In genomic region chr17:80223829-80224228, GRCm38 (mm10) we compare ENCODE assay signal across 7 mouse cellular contexts. TPM values are rescaled to one million over a fixed set of nuclear protein-coding genes. Genes with fewer than 3 reads are reported as not detected.
DNase-seq lines count a peak whose midpoint lies in the region; ATAC-seq and TF ChIP-seq lines count a peak whose summit lies in the region.

No protein-coding gene starts in this region.

- H3K36me3 ChIP-seq in spleen, adult 2 months (ENCODE audit: control insufficient read depth, insufficient read depth, low read length) = no peaks in the 10 kb centered on the region
- H3K36me3 ChIP-seq in forebrain, embryonic 12.5 days (replicated peaks) = peaks cover 10% of the 10 kb centered on the region; the same call in 1 of the 2 replicates
- H3K36me3 ChIP-seq in limb, embryonic 15.5 days = no peaks in the 10 kb centered on the region; the same call in 1 of the 2 replicates
- H3K36me3 ChIP-seq in stomach, embryonic 15.5 days = no peaks in the 10 kb centered on the region

- peak overlapping the region; percentile 72; the same call in 1 of the 2 replicates for H3K9ac ChIP-seq in forebrain, embryonic 12.5 days
- H3K9ac ChIP-seq in limb, embryonic 15.5 days = peak overlapping the region; percentile 66
- no peak overlapping the region for H3K9ac ChIP-seq in stomach, embryonic 15.5 days

- no peaks in the 10 kb centered on the region for H3K9me3 ChIP-seq in forebrain, embryonic 12.5 days
- no peaks in the 10 kb centered on the region for H3K9me3 ChIP-seq in limb, embryonic 15.5 days
- no peaks in the 10 kb centered on the region for H3K9me3 ChIP-seq in stomach, embryonic 15.5 days

- 2% methylated on average over 9 of the region's 9 CpGs for WGBS in spleen, adult 2 months
- 8% methylated on average over 9 of the region's 9 CpGs for WGBS in forebrain, embryonic 12.5 days
- 10% methylated on average over 9 of the region's 9 CpGs for WGBS in limb, embryonic 15.5 days
- WGBS in stomach, embryonic 15.5 days = 8% methylated on average over 9 of the region's 9 CpGs

- H3K27ac ChIP-seq in spleen, adult 2 months (ENCODE audit: insufficient read depth, low read length) = no peak overlapping the region
- peak overlapping the region; percentile 85; the same call in 1 of the 2 replicates for H3K27ac ChIP-seq in forebrain, embryonic 12.5 days
- peak overlapping the region; percentile 92 for H3K27ac ChIP-seq in limb, embryonic 15.5 days
- peak overlapping the region; percentile 89 for H3K27ac ChIP-seq in stomach, embryonic 15.5 days

- DNase-seq in spleen, adult 2 months (ENCODE audit: low read depth in 1 of 2, low spot score in 2 of 2) = no peak
- no peak for DNase-seq in spleen, postnatal 14 days (ENCODE audit: low spot score in 2 of 2)
- no peak for DNase-seq in ovary, postnatal 14 days (ENCODE audit: low spot score)
- no peak for DNase-seq in embryo, embryonic 10 days (ENCODE audit: low spot score)

- H3K4me1 ChIP-seq in spleen, adult 2 months (ENCODE audit: control insufficient read depth, insufficient read depth, insufficient read length) = no peaks in the 10 kb centered on the region
- H3K4me1 ChIP-seq in forebrain, embryonic 12.5 days = peaks cover 9% of the 10 kb centered on the region
- H3K4me1 ChIP-seq in limb, embryonic 15.5 days = peaks cover 3% of the 10 kb centered on the region; the same call in 1 of the 2 replicates
- 0 out of 2 replicates have a peak, but pooled peaks cover 3% of the 10 kb centered on the region for H3K4me1 ChIP-seq in stomach, embryonic 15.5 days

- no peak for TF ChIP-seq POLR2A in spleen, adult 2 months (IDR thresholded peaks at IDR 0.05; ENCODE audit: low read depth, low read length)

- ATAC-seq in forebrain, embryonic 12.5 days (ENCODE audit: low FRiP score) = peak; percentile 54
- ATAC-seq in limb, embryonic 15.5 days (ENCODE audit: insufficient number of reproducible peaks, low FRiP score, low TSS enrichment, low read depth) = peak; percentile 50; the same call in 1 of the 2 replicates
- peak; percentile 34; the same call in 1 of the 2 replicates for ATAC-seq in stomach, embryonic 15.5 days (ENCODE audit: insufficient read depth, low FRiP score, low read depth)

- H3K27me3 ChIP-seq in spleen, adult 2 months (ENCODE audit: control insufficient read depth, insufficient read depth, low read length) = no peaks in the 10 kb centered on the region
- no peaks in the 10 kb centered on the region for H3K27me3 ChIP-seq in forebrain, embryonic 12.5 days
- no peaks in the 10 kb centered on the region for H3K27me3 ChIP-seq in limb, embryonic 15.5 days
- H3K27me3 ChIP-seq in stomach, embryonic 15.5 days (replicated peaks) = no peaks in the 10 kb centered on the region

- H3K4me2 ChIP-seq in forebrain, embryonic 12.5 days = peak overlapping the region; percentile 73
- peak overlapping the region; percentile 61 for H3K4me2 ChIP-seq in limb, embryonic 15.5 days
- peak overlapping the region; percentile 72 for H3K4me2 ChIP-seq in stomach, embryonic 15.5 days

- TF ChIP-seq CTCF in spleen, adult 2 months (IDR thresholded peaks at IDR 0.05; ENCODE audit: extremely low read depth, insufficient read depth, insufficient read length, insufficient replicate concordance) = no peak

- H3K4me3 ChIP-seq in spleen, adult 2 months (ENCODE audit: extremely low read depth, insufficient read depth, insufficient read length) = peak overlapping the region; percentile 74
- H3K4me3 ChIP-seq in forebrain, embryonic 12.5 days (replicated peaks) = peak overlapping the region; percentile 58
- peak overlapping the region; percentile 60 for H3K4me3 ChIP-seq in limb, embryonic 15.5 days
- H3K4me3 ChIP-seq in stomach, embryonic 15.5 days (replicated peaks) = peak overlapping the region; percentile 61

RNA-seq across cellular contexts. Expression of gene Gemin6, which starts 0.4 kb away (rescaled TPM):
- polyA plus RNA-seq in spleen, adult 2 months (2012; rRNA removed) = 1.4 TPM in 2 replicates
- polyA plus RNA-seq in forebrain, embryonic 12.5 days (2016; fragmentation: Nextera tagmentation; extraction: Ambion mirVana) = 37.6 and 38.5 TPM in 2 replicates
- polyA plus RNA-seq in limb, embryonic 15.5 days (2015; fragmentation: Nextera tagmentation; extraction: Ambion mirVana) = 29.5 and 32.6 TPM in 2 replicates
- 49.4 and 51.5 TPM in 2 replicates for polyA plus RNA-seq in stomach, embryonic 15.5 days (2015; fragmentation: Nextera tagmentation; extraction: Ambion mirVana)

RNA-seq across cellular contexts. Expression of gene Ttc39d, which starts 16.6 kb away (rescaled TPM):
- polyA plus RNA-seq in spleen, adult 2 months (2012; rRNA removed) = not detected in 2 replicates
- 0.10 TPM in 1 of 2 replicates, not detected in the other for polyA plus RNA-seq in forebrain, embryonic 12.5 days (2016; fragmentation: Nextera tagmentation; extraction: Ambion mirVana)
- 0.05 TPM in 1 of 2 replicates, not detected in the other for polyA plus RNA-seq in limb, embryonic 15.5 days (2015; fragmentation: Nextera tagmentation; extraction: Ambion mirVana)
- polyA plus RNA-seq in stomach, embryonic 15.5 days (2015; fragmentation: Nextera tagmentation; extraction: Ambion mirVana) = 0.06 and 0.13 TPM in 2 replicates

RNA-seq across cellular contexts. Expression of gene Srsf7, which starts 16.7 kb away (rescaled TPM):
- 36.9 and 39.0 TPM in 2 replicates for polyA plus RNA-seq in spleen, adult 2 months (2012; rRNA removed)
- polyA plus RNA-seq in forebrain, embryonic 12.5 days (2016; fragmentation: Nextera tagmentation; extraction: Ambion mirVana) = 784 and 786 TPM in 2 replicates
- 496 and 517 TPM in 2 replicates for polyA plus RNA-seq in limb, embryonic 15.5 days (2015; fragmentation: Nextera tagmentation; extraction: Ambion mirVana)
- 497 and 548 TPM in 2 replicates for polyA plus RNA-seq in stomach, embryonic 15.5 days (2015; fragmentation: Nextera tagmentation; extraction: Ambion mirVana)

Comparison
In these comparisons a context has a peak if more than half of its experiments do, and no peak if none do; other contexts are left out.
1. RNA of gene Gemin6, which starts 0.4 kb away (polyA plus RNA-seq): 49.4 to 51.5 TPM in stomach, embryonic 15.5 days, 37.6 to 38.5 TPM in forebrain, embryonic 12.5 days and 29.5 to 32.6 TPM in limb, embryonic 15.5 days; 1.4 TPM in spleen, adult 2 months; every median in the first group is over 10 times any median in the second.
2. RNA of gene Srsf7, which starts 16.7 kb away (polyA plus RNA-seq): 784 to 786 TPM in forebrain, embryonic 12.5 days, 496 to 517 TPM in limb, embryonic 15.5 days and 497 to 548 TPM in stomach, embryonic 15.5 days; 36.9 to 39.0 TPM in spleen, adult 2 months; every median in the first group is over 10 times any median in the second.
3. Peak in every context shown above with its lines, with median percentiles within 50 percentile points of each other: H3K4me3 ChIP-seq, ATAC-seq and H3K4me2 ChIP-seq.